Mouse (Mus musculus): ENCODE measurements around the gene Lhx1. TPM values are rescaled to one million over a fixed set of nuclear protein-coding genes. Genes with fewer than 3 reads are reported as not detected.

Lhx1 gene
- total RNA-seq, 2 experiments from 2014 or later = not detected

- intact Hi-C loops (cut with DNase I) = loop anchor here (10.0 kb wide), 1 partner anchor 268 kb away; no protein-coding TSS in a partner anchor
- DNase-seq = no peak
Measured at GRCm38 (mm10) chr11:84526976-84527860, 1.9 kb upstream of the Lhx1 start.

DNA sequence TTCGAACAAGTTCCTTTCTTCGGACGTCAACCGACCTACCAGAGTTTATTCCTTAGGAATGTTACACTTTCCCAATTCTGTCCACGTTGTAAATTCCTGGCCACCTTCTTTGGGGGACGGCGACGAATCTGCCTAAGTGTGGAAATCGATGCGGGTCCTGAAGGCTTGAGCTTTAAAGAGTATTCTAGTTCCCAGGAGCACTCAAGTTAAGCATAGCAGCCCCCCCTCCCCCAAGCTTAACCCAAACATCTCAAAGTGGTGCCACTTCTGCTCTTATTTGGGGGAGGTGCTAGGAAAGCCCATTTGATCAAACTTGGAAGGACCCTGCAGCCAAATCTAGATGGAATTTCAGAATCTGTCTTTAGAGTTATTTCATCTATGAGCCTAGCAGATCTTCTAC lies 1.1 kb upstream of the Lhx1 start:
- DNase-seq = no peak

GRCm38 (mm10) chr11:84524511-84525270 lies 644 bp downstream of the Lhx1 start:
- intact Hi-C loops (cut with DNase I) = loop anchor here (10.0 kb wide), 1 partner anchor 270 kb away; no protein-coding TSS in a partner anchor
- peak in 1 of 2 experiments; percentile 20 for DNase-seq

More for the DNA sequence above, 1.1 kb upstream of the Lhx1 start:
- intact Hi-C loops (cut with DNase I) = loop anchor here (10.0 kb wide), 1 partner anchor 268 kb away; no protein-coding TSS in a partner anchor

GRCm38 (mm10) chr11:84523841-84524510 lies 1.4 kb downstream of the Lhx1 start:
- intact Hi-C loops (cut with DNase I) = loop anchor here (10.0 kb wide), 1 partner anchor 271 kb away; no protein-coding TSS in a partner anchor
- DNase-seq = peak in 1 of 2 experiments; percentile 27

DNA sequence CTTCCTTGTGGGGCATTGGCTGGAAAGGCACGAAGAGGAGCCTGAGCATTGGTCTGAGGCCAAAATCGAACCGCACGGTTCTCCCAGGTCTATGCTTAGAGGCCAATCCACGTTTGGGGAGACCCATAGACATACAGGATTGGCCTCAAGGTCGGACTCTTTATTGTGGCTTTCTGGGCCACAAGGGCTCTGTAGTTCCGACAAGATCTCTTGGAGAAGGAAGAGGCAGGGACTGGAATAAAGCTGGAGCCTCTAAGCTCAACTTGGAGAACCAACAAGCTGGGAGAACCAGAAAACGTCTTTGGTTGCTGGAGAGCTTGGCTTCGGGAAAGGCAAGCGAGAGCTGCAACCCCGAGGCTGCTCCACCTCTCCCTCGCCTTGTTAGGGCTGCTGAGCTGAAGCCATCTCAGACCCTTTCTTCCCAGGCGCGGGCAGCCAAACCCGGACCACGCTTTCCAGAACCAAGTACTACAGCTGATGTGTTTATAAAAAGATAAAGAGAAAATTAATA lies 2.0 kb downstream of the Lhx1 start:
- DNase-seq = no peak
- intact Hi-C loops (cut with DNase I) = loop anchor here (10.0 kb wide), 1 partner anchor 271 kb away; no protein-coding TSS in a partner anchor

- intact Hi-C loops (cut with DNase I) = loop anchor here (10.0 kb wide), 1 partner anchor 272 kb away; no protein-coding TSS in a partner anchor
- DNase-seq = peak; percentile 67 to 75
Measured at GRCm38 (mm10) chr11:84522577-84523320, 2.6 kb downstream of the Lhx1 start.

DNA sequence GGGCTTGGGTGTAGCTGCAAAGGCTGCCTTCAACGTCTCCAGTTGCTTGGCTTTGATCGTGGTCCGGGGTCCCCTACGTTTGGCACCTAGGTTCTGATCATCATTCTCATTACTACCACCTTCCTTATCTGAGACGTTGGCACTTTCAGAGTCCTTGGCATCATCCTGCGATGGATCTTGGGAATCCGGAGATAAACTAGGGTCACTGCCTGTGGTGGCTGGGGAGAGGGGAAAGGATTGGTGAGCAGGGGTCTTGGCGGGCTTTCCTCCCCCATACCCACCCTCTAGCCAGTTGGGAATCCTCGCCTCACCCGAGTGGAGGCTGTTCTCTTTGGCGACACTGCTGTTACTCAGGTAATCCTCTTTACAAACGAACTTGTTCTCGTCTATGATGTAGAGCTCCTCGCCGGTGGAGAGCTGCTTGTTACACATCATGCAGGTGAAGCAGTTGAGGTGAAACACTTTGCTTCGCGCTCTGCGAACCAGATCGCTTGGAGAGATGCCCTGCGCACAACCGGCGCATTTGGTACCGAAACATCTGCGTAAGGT lies 3.5 kb downstream of the Lhx1 start:
- intact Hi-C loops (cut with DNase I) = loop anchor here (10.0 kb wide), 1 partner anchor 273 kb away; no protein-coding TSS in a partner anchor
- DNase-seq = no peak

- DNase-seq = no peak
- intact Hi-C loops (cut with DNase I) = loop anchor here (10.0 kb wide), 1 partner anchor 274 kb away; no protein-coding TSS in a partner anchor
Measured at GRCm38 (mm10) chr11:84521071-84521390, 4.3 kb downstream of the Lhx1 start.

DNA sequence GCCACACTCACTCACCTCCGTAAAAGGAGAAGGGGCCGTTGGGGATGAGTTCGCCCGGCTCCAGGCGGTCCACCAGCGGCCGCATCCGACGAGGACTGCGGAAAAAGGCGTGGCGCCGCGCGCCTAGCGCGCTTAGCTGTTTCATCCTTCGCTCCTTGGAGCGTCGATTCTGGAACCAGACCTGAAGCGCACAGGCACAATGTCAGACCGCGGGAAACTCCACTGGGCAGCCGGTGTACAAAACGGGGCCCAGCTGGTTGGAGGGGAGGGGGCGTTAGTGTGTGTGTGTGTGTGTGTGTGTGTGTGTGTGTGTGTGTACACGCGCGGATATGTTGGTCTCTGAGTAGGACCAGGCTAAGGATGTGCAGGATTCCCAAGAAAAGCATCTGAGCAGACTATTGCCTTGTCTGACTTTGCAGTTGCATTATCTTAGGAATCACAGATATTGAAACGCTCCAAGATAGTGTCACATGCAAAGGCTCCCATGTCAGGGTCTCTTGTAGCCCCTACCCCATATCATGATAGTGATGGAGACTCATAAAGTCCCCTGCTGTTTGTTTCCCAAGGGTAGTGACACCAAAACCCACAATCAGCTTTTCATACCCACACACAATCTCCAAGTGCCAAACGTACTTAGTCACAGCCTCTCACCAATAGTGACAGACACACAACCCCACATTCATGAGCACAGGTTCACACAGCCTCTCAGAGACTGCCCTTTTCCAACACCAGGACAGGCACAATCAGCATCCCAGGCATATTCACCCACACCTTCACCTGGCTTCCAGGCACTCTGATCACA lies 4.9 kb downstream of the Lhx1 start:
- no peak for DNase-seq
- intact Hi-C loops (cut with DNase I) = loop anchor here (10.0 kb wide), 1 partner anchor 274 kb away; no protein-coding TSS in a partner anchor

GRCm38 (mm10) chr11:84519576-84520268 lies 5.6 kb downstream of the Lhx1 start:
- no peak for DNase-seq
- intact Hi-C loops (cut with DNase I) = loop anchor here (10.0 kb wide), 1 partner anchor 275 kb away; no protein-coding TSS in a partner anchor

DNA sequence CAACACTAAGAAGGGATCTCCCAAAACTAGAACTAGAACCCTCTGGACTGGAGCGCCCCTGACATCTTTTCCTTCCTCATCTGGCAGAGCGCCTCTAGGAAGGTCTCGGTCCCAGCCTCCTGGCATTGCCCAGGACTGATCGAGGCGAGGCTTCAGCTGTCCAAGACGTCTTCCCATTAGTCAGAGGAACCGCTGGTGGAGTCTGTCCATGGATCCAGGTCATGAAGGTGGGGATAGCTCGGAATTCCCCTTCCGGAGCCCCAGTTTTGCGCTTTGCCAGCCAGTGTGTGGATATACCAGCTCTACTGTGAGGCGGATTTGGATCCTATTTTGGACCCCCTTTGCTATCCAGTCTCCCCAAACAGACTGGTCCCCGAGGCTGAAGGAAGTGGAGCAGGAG lies 6.3 kb downstream of the Lhx1 start:
- intact Hi-C loops (cut with DNase I) = no loop called here
- no peak for DNase-seq

GRCm38 (mm10) chr11:84518261-84518660 lies 7.1 kb downstream of the Lhx1 start:
- no peak for DNase-seq
- intact Hi-C loops (cut with DNase I) = no loop called here

DNA sequence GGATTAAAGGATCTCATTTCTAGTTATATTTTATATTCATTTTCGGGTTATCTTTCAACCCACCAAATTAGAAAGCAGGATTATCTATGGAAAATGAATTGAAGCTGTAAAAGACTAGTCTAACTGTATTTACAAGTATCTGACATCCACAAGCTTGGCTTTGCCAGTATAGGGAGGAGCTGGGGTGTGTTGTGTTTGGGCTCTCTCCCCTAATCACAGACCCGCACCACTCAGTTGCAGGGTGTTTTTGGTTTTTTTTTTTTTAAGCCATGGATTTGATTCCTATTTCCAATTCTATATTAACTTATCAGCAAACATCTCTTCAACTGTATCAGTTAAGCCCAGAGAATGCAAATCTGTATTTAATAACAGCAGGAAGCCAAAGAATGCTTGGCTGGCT lies 7.9 kb downstream of the Lhx1 start:
- no peak for DNase-seq
- intact Hi-C loops (cut with DNase I) = no loop called here

DNA sequence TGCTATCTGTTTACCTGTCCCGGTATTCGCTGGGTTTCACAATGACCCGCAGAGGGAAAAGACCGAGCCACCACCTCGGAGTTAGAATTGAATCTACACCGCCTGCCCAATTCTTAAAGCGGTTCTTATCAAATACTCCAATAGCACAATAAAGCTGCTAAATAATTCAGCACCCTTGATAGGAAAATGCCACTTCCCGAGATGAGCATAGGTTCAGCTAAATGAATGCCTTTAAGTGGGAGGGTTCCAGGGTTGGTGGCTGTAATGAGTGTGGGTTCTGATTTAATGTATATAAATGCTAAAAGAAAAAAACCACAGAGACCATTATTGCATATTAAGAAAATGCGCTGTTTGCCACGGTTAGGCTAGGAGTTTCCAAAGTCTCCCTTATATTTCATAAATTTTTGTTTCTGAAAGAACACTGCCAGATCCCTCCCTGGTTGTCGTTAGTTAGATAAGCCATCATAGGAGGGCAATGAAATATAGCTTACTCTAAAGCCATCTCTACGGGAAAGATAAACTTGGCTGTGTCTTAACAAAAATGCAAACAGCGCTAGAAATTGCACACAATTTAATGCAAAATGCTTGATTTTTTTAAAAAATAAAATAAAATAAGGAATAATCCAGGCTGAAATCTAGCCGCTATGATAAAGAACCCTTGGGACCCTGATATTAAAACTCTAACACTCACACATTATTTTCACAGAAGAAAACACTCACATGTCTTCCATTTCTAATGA lies 8.7 kb downstream of the Lhx1 start:
- no peak for DNase-seq
- intact Hi-C loops (cut with DNase I) = no loop called here

GRCm38 (mm10) chr11:84513171-84514116 lies 11.9 kb downstream of the Lhx1 start, which contains the start of gene Aatf:
Gene Aatf (minus strand): TSS chr11:84513522.
- intact Hi-C loops (cut with DNase I) = no loop called here
- peak; percentile 94 for DNase-seq

GRCm38 (mm10) chr11:84512031-84512430 lies 13.3 kb downstream of the Lhx1 start:
- intact Hi-C loops (cut with DNase I) = no loop called here
- DNase-seq = no peak
